Mouse (Mus musculus) E14TG2a.4 (cell line): ENCODE measurements at regions not wholly inside any gene's neighbourhood (a gene's known extent, or its start where the extent isn't known, plus 50 kb on each side); places are given as distances from the start of the nearest gene placed in this dataset.

ENCODE experiments used
- CTCF ChIP-seq: conservative IDR thresholded peaks from 2 replicates; pipeline ENCODE4 v1.5.1; 2014; ENCODE audit warnings: low read length
- NANOG ChIP-seq: IDR thresholded peaks from 2 replicates; pipeline ENCODE4 v1.6.1; 2014; ENCODE audit warnings: borderline replicate concordance, low read length, mixed read lengths

DNA sequence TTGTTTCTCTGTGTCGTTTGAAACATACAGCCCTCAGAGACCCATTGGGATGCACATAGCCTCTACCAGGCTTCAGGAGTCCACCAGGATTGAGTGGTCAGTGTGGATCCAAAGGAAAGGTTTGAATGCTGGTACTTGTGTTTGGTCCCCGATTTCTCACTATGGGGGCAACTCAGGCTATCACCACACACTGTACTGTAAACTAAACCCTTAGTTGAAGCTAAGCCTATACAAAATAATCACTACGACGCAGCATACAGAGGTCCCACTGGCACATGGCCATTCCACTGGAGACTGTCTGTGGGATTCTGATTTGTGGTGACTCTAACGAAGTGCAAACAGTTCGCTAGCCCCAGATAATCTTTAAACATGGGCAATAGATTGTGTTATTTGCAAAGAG, 91.5 kb upstream of the Gm5148 start:
- TF ChIP-seq CTCF: no peak
- no peak for TF ChIP-seq NANOG
